In genomic region chr2:77945596-77946485, GRCm38 (mm10) we compare ENCODE assay signal across 7 mouse cellular contexts. TPM values are rescaled to one million over a fixed set of nuclear protein-coding genes. Genes with fewer than 3 reads are reported as not detected.
DNase-seq lines count a peak whose midpoint lies in the region; ATAC-seq lines count a peak whose summit lies in the region.

Gene Cwc22 (minus strand): TSS chr2:77946375.

- peak within 1 kb of the TSS; percentile 58 for H3K4me2 ChIP-seq in embryonic facial prominence, embryonic 12.5 days (replicated peaks)
- peak within 1 kb of the TSS; percentile 51 for H3K4me2 ChIP-seq in limb, embryonic 11.5 days (ENCODE audit: low read depth, severe bottlenecking)
- H3K4me2 ChIP-seq in midbrain, embryonic 14.5 days (ENCODE audit: low read length) = peak within 1 kb of the TSS; percentile 73

- H3K9ac ChIP-seq in embryonic facial prominence, embryonic 12.5 days = peak within 1 kb of the TSS; percentile 92
- H3K9ac ChIP-seq in limb, embryonic 11.5 days (ENCODE audit: low read length) = peak within 1 kb of the TSS; percentile 93
- H3K9ac ChIP-seq in midbrain, embryonic 14.5 days (replicated peaks; ENCODE audit: low read length) = peak within 1 kb of the TSS; percentile 84

- no peaks in the 10 kb centered on the region for H3K9me3 ChIP-seq in embryonic facial prominence, embryonic 12.5 days
- no peaks in the 10 kb centered on the region for H3K9me3 ChIP-seq in limb, embryonic 11.5 days (ENCODE audit: control insufficient read depth, low read length)
- H3K9me3 ChIP-seq in midbrain, embryonic 14.5 days (ENCODE audit: control insufficient read depth, low read length) = no peaks in the 10 kb centered on the region

- ATAC-seq in embryonic facial prominence, embryonic 12.5 days (ENCODE audit: insufficient number of reproducible peaks, insufficient read depth, low FRiP score, low TSS enrichment) = peak; percentile 79
- ATAC-seq in limb, embryonic 11.5 days (ENCODE audit: insufficient number of reproducible peaks, low FRiP score, low TSS enrichment, low read depth) = peak; percentile 89
- peak; percentile 94 for ATAC-seq in midbrain, embryonic 14.5 days (ENCODE audit: low FRiP score, low TSS enrichment)

- H3K36me3 ChIP-seq in embryonic facial prominence, embryonic 12.5 days = 0 out of 2 replicates have a peak, but pooled peaks cover 3% of the 10 kb centered on the region
- no peaks in the 10 kb centered on the region for H3K36me3 ChIP-seq in limb, embryonic 11.5 days (ENCODE audit: control insufficient read depth, insufficient read depth, low read length)
- no peaks in the 10 kb centered on the region for H3K36me3 ChIP-seq in midbrain, embryonic 14.5 days (ENCODE audit: control insufficient read depth, insufficient read depth, low read length)

- peak within 1 kb of the TSS; percentile 78 for H3K27ac ChIP-seq in embryonic facial prominence, embryonic 12.5 days
- H3K27ac ChIP-seq in limb, embryonic 11.5 days (replicated peaks; ENCODE audit: low read depth, low read length) = 0 out of 2 replicates have a peak within 1 kb of the TSS, but pooled peaks have one; percentile 9
- peak within 1 kb of the TSS; percentile 75 for H3K27ac ChIP-seq in midbrain, embryonic 14.5 days (replicated peaks; ENCODE audit: low read depth, low read length)

- H3K4me1 ChIP-seq in embryonic facial prominence, embryonic 12.5 days = peaks cover 10% of the 10 kb centered on the region; the same call in 1 of the 2 replicates
- no peaks in the 10 kb centered on the region for H3K4me1 ChIP-seq in limb, embryonic 11.5 days (ENCODE audit: control insufficient read depth, insufficient read depth, low read length)
- peaks cover 5% of the 10 kb centered on the region; the same call in 1 of the 2 replicates for H3K4me1 ChIP-seq in midbrain, embryonic 14.5 days (ENCODE audit: control insufficient read depth, insufficient read depth, low read length)

- peak within 1 kb of the TSS; percentile 81 for H3K4me3 ChIP-seq in embryonic facial prominence, embryonic 12.5 days
- peak within 1 kb of the TSS; percentile 77 for H3K4me3 ChIP-seq in limb, embryonic 11.5 days (ENCODE audit: low read depth, low read length)
- peak within 1 kb of the TSS; percentile 56 for H3K4me3 ChIP-seq in midbrain, embryonic 14.5 days (replicated peaks; ENCODE audit: low read depth, low read length)

- peak; percentile 89 for DNase-seq in adrenal gland, postnatal 25 days
- DNase-seq in heart, adult 11 months = peak; percentile 97
- DNase-seq in kidney, adult 18-20 months = peak; percentile 89
- DNase-seq in limb, embryonic 11.5 days (ENCODE audit: low spot score) = peak; percentile 94
- DNase-seq in midbrain, embryonic 14.5 days = peak; percentile 98
- DNase-seq in spleen, adult 18-20 months = peak; percentile 69 to 90

- under 1% methylated on average over 55 of the region's 55 CpGs for WGBS in embryonic facial prominence, embryonic 12.5 days
- 1% methylated on average over 55 of the region's 55 CpGs for WGBS in limb, embryonic 11.5 days
- WGBS in midbrain, embryonic 14.5 days = under 1% methylated on average over 55 of the region's 55 CpGs

- H3K27me3 ChIP-seq in embryonic facial prominence, embryonic 12.5 days = no peaks in the 10 kb centered on the region
- H3K27me3 ChIP-seq in limb, embryonic 11.5 days (ENCODE audit: control insufficient read depth, insufficient read depth, low read length) = no peaks in the 10 kb centered on the region
- no peaks in the 10 kb centered on the region for H3K27me3 ChIP-seq in midbrain, embryonic 14.5 days (ENCODE audit: control insufficient read depth, insufficient read depth, low read length)

RNA-seq across cellular contexts. Expression of gene Cwc22, which starts in this region (rescaled TPM):
- 33.1 and 43.8 TPM in 2 replicates for total RNA-seq in adrenal gland, postnatal 25 days (2021)
- polyA plus RNA-seq in embryonic facial prominence, embryonic 12.5 days (2016; fragmentation: Nextera tagmentation; extraction: Ambion mirVana) = 35.8 and 38.3 TPM in 2 replicates
- polyA plus RNA-seq in limb, embryonic 11.5 days (2014; fragmentation: Nextera tagmentation; extraction: Ambion mirVana) = 40.4 and 47.2 TPM in 2 replicates
- 18.5 and 26.6 TPM in 2 replicates for polyA plus RNA-seq in midbrain, embryonic 14.5 days (2014; fragmentation: Nextera tagmentation; extraction: Ambion mirVana)

Comparison
In these comparisons a context has a peak if more than half of its experiments do, and no peak if none do; other contexts are left out.
1. Peak in every context shown above with its lines: DNase-seq, ATAC-seq, H3K4me3 ChIP-seq and H3K27ac ChIP-seq.
2. H3K27ac ChIP-seq: peak in every context shown above with its lines; median percentile 78 in embryonic facial prominence, embryonic 12.5 days; 75 in midbrain, embryonic 14.5 days; 9 in limb, embryonic 11.5 days.